Mouse (Mus musculus): ENCODE data around the gene Smg6. TPM values are rescaled to one million over a fixed set of nuclear protein-coding genes. Genes with fewer than 3 reads are reported as not detected.

Gene Smg6
- total RNA-seq, 2 experiments from 2014 or later = 11.9 to 12.4 TPM

DNA sequence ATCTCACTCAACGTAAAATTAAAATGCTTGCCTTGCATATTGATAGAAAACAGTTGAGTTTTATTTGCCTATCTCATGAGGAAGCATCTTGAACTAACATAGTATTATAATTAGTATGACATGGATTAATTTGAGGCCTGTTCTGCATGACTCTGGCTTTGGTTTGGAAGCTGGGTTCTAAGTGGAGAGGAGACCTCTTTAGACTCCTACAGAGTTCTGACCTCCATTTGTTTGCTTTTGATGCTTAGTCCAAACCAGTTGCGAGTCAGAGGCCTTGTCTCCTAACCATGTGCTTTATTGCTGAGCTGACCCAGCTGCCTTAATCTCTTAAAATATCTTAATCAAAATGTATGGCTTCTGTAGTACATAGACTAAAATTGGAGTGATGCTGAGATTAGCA lies 32.0 kb downstream of the Smg6 start:
- TF ChIP-seq CTCF (IDR thresholded peaks at IDR 0.05) = no peak
- no peak for DNase-seq
- no peak overlapping the region for H3K27ac ChIP-seq
- intact Hi-C loops (cut with DNase I) = no loop called here
- no peak overlapping the region for H3K4me3 ChIP-seq

DNA sequence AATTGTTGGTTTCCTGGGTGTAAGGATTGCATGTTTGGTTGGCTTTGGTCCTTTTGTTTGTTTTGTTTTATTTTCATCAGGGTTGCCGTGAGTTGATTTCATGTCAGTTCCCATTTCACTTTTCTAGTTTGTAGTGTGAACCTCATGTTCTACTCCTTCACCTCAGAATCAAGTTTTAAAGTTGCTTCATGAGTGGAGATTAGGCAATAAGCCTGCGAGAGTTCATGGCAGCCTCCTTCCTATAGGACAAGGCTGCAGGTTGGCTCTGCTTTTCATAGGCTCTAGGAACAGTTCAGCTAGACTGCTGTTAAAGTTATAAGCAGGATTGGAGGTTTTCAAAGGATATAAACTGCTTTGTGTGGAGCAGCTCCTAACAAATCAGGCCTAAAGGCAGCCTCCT lies 33.9 kb downstream of the Smg6 start:
- Histone ChIP-seq H3K4me3 (no peak overlapping the region), H3K27ac (no peak overlapping the region)
- no peak for TF ChIP-seq CTCF (IDR thresholded peaks at IDR 0.05)
- DNase-seq = no peak
- intact Hi-C loops (cut with DNase I) = no loop called here

- no peak for TF ChIP-seq CTCF (IDR thresholded peaks at IDR 0.05)
- DNase-seq = no peak
- intact Hi-C loops (cut with DNase I) = no loop called here
- no peak overlapping the region for H3K27ac ChIP-seq
- H3K4me3 ChIP-seq = no peak overlapping the region
Measured at GRCm38 (mm10) chr11:74960031-74960551, 34.5 kb downstream of the Smg6 start.

- no peak for DNase-seq
- intact Hi-C loops (cut with DNase I) = no loop called here
- no peak overlapping the region for H3K27ac ChIP-seq
- no peak for TF ChIP-seq CTCF (IDR thresholded peaks at IDR 0.05)
- no peak overlapping the region for H3K4me3 ChIP-seq
Measured at GRCm38 (mm10) chr11:74961953-74962352, 36.3 kb downstream of the Smg6 start.

GRCm38 (mm10) chr11:74962846-74963407 lies 37.3 kb downstream of the Smg6 start:
- intact Hi-C loops (cut with DNase I) = no loop called here
- Histone ChIP-seq H3K27ac (no peak overlapping the region), H3K4me3 (no peak overlapping the region)
- no peak for TF ChIP-seq CTCF (IDR thresholded peaks at IDR 0.05)
- DNase-seq = no peak

GRCm38 (mm10) chr11:74965516-74965915 lies 39.9 kb downstream of the Smg6 start:
- no peak for DNase-seq
- TF ChIP-seq CTCF (IDR thresholded peaks at IDR 0.05) = no peak
- intact Hi-C loops (cut with DNase I) = no loop called here
- Histone ChIP-seq H3K27ac (no peak overlapping the region), H3K4me3 (no peak overlapping the region)

GRCm38 (mm10) chr11:74973290-74974157 lies 47.9 kb downstream of the Smg6 start:
- Histone ChIP-seq H3K27ac (no peak overlapping the region), H3K4me3 (no peak overlapping the region)
- no peak for DNase-seq
- no peak for TF ChIP-seq CTCF (IDR thresholded peaks at IDR 0.05)
- intact Hi-C loops (cut with DNase I) = no loop called here

DNA sequence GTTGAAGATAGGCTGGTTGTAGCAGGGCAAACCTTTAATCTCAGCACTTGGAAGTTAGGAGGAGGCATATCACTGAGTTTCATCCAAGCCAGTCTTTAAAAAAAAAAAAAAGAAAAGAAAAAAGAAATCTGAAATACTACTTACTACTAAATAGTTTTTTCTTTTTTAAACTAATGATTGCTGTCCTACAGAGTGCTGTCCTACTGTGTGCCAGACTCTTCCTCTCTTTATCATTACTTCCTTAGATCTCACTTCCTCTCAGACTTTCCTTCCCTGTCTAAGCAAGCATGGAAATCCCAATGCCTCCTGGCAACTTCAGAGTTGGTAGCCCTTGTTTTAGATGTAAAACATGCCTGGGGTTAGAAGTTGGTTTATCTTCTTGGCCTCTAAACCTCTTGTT lies 49.0 kb downstream of the Smg6 start:
- no peak overlapping the region for H3K27ac ChIP-seq
- intact Hi-C loops (cut with DNase I) = no loop called here

GRCm38 (mm10) chr11:74976835-74977687 lies 51.4 kb downstream of the Smg6 start:
- intact Hi-C loops (cut with DNase I) = no loop called here
- H3K27ac ChIP-seq = no peak overlapping the region
- no peak for DNase-seq
- TF ChIP-seq CTCF (IDR thresholded peaks at IDR 0.05) = no peak
- H3K4me3 ChIP-seq = no peak overlapping the region

More for the DNA sequence above, 49.0 kb downstream of the Smg6 start:
- no peak overlapping the region for H3K4me3 ChIP-seq
- no peak for DNase-seq
- TF ChIP-seq CTCF (IDR thresholded peaks at IDR 0.05) = no peak

GRCm38 (mm10) chr11:74981464-74981863 lies 55.8 kb downstream of the Smg6 start:
- Histone ChIP-seq H3K27ac (peak overlapping the region; percentile 72), H3K4me3 (no peak overlapping the region)
- TF ChIP-seq CTCF (IDR thresholded peaks at IDR 0.05) = no peak; the same call in 1 of the 2 replicates
- peak; percentile 89 for DNase-seq
- intact Hi-C loops (cut with DNase I) = loop anchor here (1.0 to 10.0 kb wide), 2 partner anchors 188 to 313 kb away; partner anchors contain the start of gene Hic1

DNA sequence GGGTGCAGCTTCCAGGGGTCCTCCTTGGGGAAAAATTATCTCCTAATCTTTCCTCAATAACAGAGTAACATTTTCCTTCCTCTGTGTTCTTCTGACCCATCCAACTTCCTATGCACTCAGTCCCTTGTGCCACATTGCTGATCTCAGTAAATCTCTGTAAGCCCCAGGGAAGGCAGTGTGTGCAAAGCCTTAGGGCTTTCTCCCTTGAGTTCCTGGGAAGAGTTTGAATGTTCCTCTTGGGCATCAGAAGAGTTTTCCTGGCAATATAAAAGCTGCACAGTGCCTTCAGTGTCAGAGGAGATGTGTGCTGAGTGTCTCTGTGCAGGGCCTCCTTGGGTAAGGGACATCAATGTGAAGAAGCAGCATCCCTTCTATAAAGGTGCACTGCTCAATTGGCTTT lies 56.6 kb downstream of the Smg6 start:
- Histone ChIP-seq H3K27ac (peak overlapping the region; percentile 72), H3K4me3 (no peak overlapping the region)
- intact Hi-C loops (cut with DNase I) = loop anchor here (10.0 kb wide), 1 partner anchor 313 kb away; no protein-coding TSS in a partner anchor
- TF ChIP-seq CTCF (IDR thresholded peaks at IDR 0.05) = no peak
- no peak for DNase-seq

GRCm38 (mm10) chr11:74988162-74988561 lies 62.5 kb downstream of the Smg6 start:
- DNase-seq = peak; percentile 24
- Histone ChIP-seq H3K4me3 (peak overlapping the region; percentile 56), H3K27ac (peak overlapping the region; percentile 63)
- no peak for TF ChIP-seq CTCF (IDR thresholded peaks at IDR 0.05)
- intact Hi-C loops (cut with DNase I) = loop anchor here (10.0 kb wide), 1 partner anchor 307 kb away; no protein-coding TSS in a partner anchor

Data from gastrocnemius, adult 2 months (tissue).